Mouse (Mus musculus): ENCODE results near the gene Vps45. TPM values are rescaled to one million over a fixed set of nuclear protein-coding genes. Genes with fewer than 3 reads are reported as not detected.

Vps45 gene
- polyA plus RNA-seq, 1 experiment: 1.3 TPM

GRCm38 (mm10) chr3:96082100-96082499, 23.8 kb upstream of the Vps45 start:
- Histone ChIP-seq H3K4me3 (replicated peaks) (no peak overlapping the region), H3K36me3 (ENCODE audit: control insufficient read depth) (0 out of 2 replicates have a peak, but pooled peaks cover 2% of the 10 kb centered on the region), H3K27me3 (ENCODE audit: control insufficient read depth) (peaks cover 5% of the 10 kb centered on the region), H3K4me1 (ENCODE audit: control insufficient read depth) (peaks cover 40% of the 10 kb centered on the region), H3K9me3 (ENCODE audit: control insufficient read depth, low read length) (peaks cover 5% of the 10 kb centered on the region)
- TF ChIP-seq TAL1 (IDR thresholded peaks at IDR 0.05; ENCODE audit: low read length): no peak
- TF ChIP-seq GATA1 (IDR thresholded peaks at IDR 0.05; ENCODE audit: low read length): no peak

GRCm38 (mm10) chr3:96081650-96082049, 23.4 kb upstream of the Vps45 start:
- peaks cover 8% of the 10 kb centered on the region for H3K27me3 ChIP-seq (ENCODE audit: control insufficient read depth)
- no peak overlapping the region for H3K4me3 ChIP-seq (replicated peaks)
- TF ChIP-seq GATA1 (IDR thresholded peaks at IDR 0.05; ENCODE audit: low read length): no peak
- peak; percentile 55 for TF ChIP-seq TAL1 (IDR thresholded peaks at IDR 0.05; ENCODE audit: low read length)
- peaks cover 35% of the 10 kb centered on the region for H3K4me1 ChIP-seq (ENCODE audit: control insufficient read depth)
- H3K36me3 ChIP-seq (ENCODE audit: control insufficient read depth): 0 out of 2 replicates have a peak, but pooled peaks cover 2% of the 10 kb centered on the region
- peaks cover 5% of the 10 kb centered on the region for H3K9me3 ChIP-seq (ENCODE audit: control insufficient read depth, low read length)

- TF ChIP-seq TAL1 (IDR thresholded peaks at IDR 0.05; ENCODE audit: low read length) (no peak), GATA1 (IDR thresholded peaks at IDR 0.05; ENCODE audit: low read length) (no peak)
- no peak overlapping the region for H3K4me3 ChIP-seq (replicated peaks)
Measured at GRCm38 (mm10) chr3:96081006-96081405, 22.7 kb upstream of the Vps45 start.

GRCm38 (mm10) chr3:96078711-96079110, 20.4 kb upstream of the Vps45 start:
- TF ChIP-seq TAL1 (IDR thresholded peaks at IDR 0.05; ENCODE audit: low read length): no peak
- TF ChIP-seq GATA1 (IDR thresholded peaks at IDR 0.05; ENCODE audit: low read length): no peak
- H3K9me3 ChIP-seq (ENCODE audit: control insufficient read depth, low read length): no peaks in the 10 kb centered on the region
- H3K4me1 ChIP-seq (ENCODE audit: control insufficient read depth): peaks cover 24% of the 10 kb centered on the region
- H3K4me3 ChIP-seq (replicated peaks): no peak overlapping the region
- H3K27me3 ChIP-seq (ENCODE audit: control insufficient read depth): peaks cover 10% of the 10 kb centered on the region
- H3K36me3 ChIP-seq (ENCODE audit: control insufficient read depth): no peaks in the 10 kb centered on the region

More at GRCm38 (mm10) chr3:96081006-96081405, 22.7 kb upstream of the Vps45 start:
- H3K4me1 ChIP-seq (ENCODE audit: control insufficient read depth): peaks cover 29% of the 10 kb centered on the region
- H3K9me3 ChIP-seq (ENCODE audit: control insufficient read depth, low read length): peaks cover 5% of the 10 kb centered on the region
- H3K36me3 ChIP-seq (ENCODE audit: control insufficient read depth): 0 out of 2 replicates have a peak, but pooled peaks cover 2% of the 10 kb centered on the region
- H3K27me3 ChIP-seq (ENCODE audit: control insufficient read depth): peaks cover 8% of the 10 kb centered on the region

GRCm38 (mm10) chr3:96078066-96078465, 19.8 kb upstream of the Vps45 start:
- Histone ChIP-seq H3K27me3 (ENCODE audit: control insufficient read depth) (peaks cover 10% of the 10 kb centered on the region), H3K9me3 (ENCODE audit: control insufficient read depth, low read length) (no peaks in the 10 kb centered on the region), H3K4me1 (ENCODE audit: control insufficient read depth) (peaks cover 19% of the 10 kb centered on the region), H3K36me3 (ENCODE audit: control insufficient read depth) (no peaks in the 10 kb centered on the region), H3K4me3 (replicated peaks) (no peak overlapping the region)
- TF ChIP-seq TAL1 (IDR thresholded peaks at IDR 0.05; ENCODE audit: low read length): no peak
- TF ChIP-seq GATA1 (IDR thresholded peaks at IDR 0.05; ENCODE audit: low read length): no peak

- Histone ChIP-seq H3K4me1 (ENCODE audit: control insufficient read depth) (peaks cover 2% of the 10 kb centered on the region; the same call in 1 of the 2 replicates), H3K27me3 (ENCODE audit: control insufficient read depth) (peaks cover 11% of the 10 kb centered on the region), H3K36me3 (ENCODE audit: control insufficient read depth) (no peaks in the 10 kb centered on the region)
Measured at GRCm38 (mm10) chr3:96072921-96073486, 14.7 kb upstream of the Vps45 start.

GRCm38 (mm10) chr3:96070241-96070640, 12.0 kb upstream of the Vps45 start:
- no peak for TF ChIP-seq TAL1 (IDR thresholded peaks at IDR 0.05; ENCODE audit: low read length)
- TF ChIP-seq GATA1 (IDR thresholded peaks at IDR 0.05; ENCODE audit: low read length): no peak
- Histone ChIP-seq H3K4me1 (ENCODE audit: control insufficient read depth) (peaks cover 6% of the 10 kb centered on the region; the same call in 1 of the 2 replicates), H3K27me3 (ENCODE audit: control insufficient read depth) (peaks cover 3% of the 10 kb centered on the region; the same call in 1 of the 2 replicates), H3K9me3 (ENCODE audit: control insufficient read depth, low read length) (no peaks in the 10 kb centered on the region), H3K36me3 (ENCODE audit: control insufficient read depth) (no peaks in the 10 kb centered on the region), H3K4me3 (replicated peaks) (no peak overlapping the region)

More at GRCm38 (mm10) chr3:96072921-96073486, 14.7 kb upstream of the Vps45 start:
- Histone ChIP-seq H3K4me3 (replicated peaks) (no peak overlapping the region), H3K9me3 (ENCODE audit: control insufficient read depth, low read length) (no peaks in the 10 kb centered on the region)
- TF ChIP-seq GATA1 (IDR thresholded peaks at IDR 0.05; ENCODE audit: low read length) (no peak), TAL1 (IDR thresholded peaks at IDR 0.05; ENCODE audit: low read length) (no peak)

GRCm38 (mm10) chr3:96069542-96069941, 11.3 kb upstream of the Vps45 start:
- no peak overlapping the region for H3K4me3 ChIP-seq (replicated peaks)
- no peaks in the 10 kb centered on the region for H3K9me3 ChIP-seq (ENCODE audit: control insufficient read depth, low read length)
- peaks cover 6% of the 10 kb centered on the region; the same call in 1 of the 2 replicates for H3K4me1 ChIP-seq (ENCODE audit: control insufficient read depth)
- H3K27me3 ChIP-seq (ENCODE audit: control insufficient read depth): peaks cover 3% of the 10 kb centered on the region; the same call in 1 of the 2 replicates
- no peaks in the 10 kb centered on the region for H3K36me3 ChIP-seq (ENCODE audit: control insufficient read depth)
- TF ChIP-seq GATA1 (IDR thresholded peaks at IDR 0.05; ENCODE audit: low read length): no peak
- TF ChIP-seq TAL1 (IDR thresholded peaks at IDR 0.05; ENCODE audit: low read length): no peak

- TF ChIP-seq GATA1 (IDR thresholded peaks at IDR 0.05; ENCODE audit: low read length) (no peak), TAL1 (IDR thresholded peaks at IDR 0.05; ENCODE audit: low read length) (no peak)
- Histone ChIP-seq H3K36me3 (ENCODE audit: control insufficient read depth) (no peaks in the 10 kb centered on the region), H3K4me1 (ENCODE audit: control insufficient read depth) (peaks cover 6% of the 10 kb centered on the region; the same call in 1 of the 2 replicates), H3K27me3 (ENCODE audit: control insufficient read depth) (peaks cover 3% of the 10 kb centered on the region; the same call in 1 of the 2 replicates), H3K9me3 (ENCODE audit: control insufficient read depth, low read length) (no peaks in the 10 kb centered on the region), H3K4me3 (replicated peaks) (no peak overlapping the region)
Measured at GRCm38 (mm10) chr3:96069046-96069445, 10.8 kb upstream of the Vps45 start.
